Mouse (Mus musculus) stomach, postnatal 0 days (tissue): ENCODE data around the gene Sytl3. TPM values are rescaled to one million over a fixed set of nuclear protein-coding genes. Genes with fewer than 3 reads are reported as not detected.
"Not testable (repeated sequence)": the region's sequence is repeated elsewhere in the genome, so short reads cannot be mapped to it uniquely, and the experiment has no call there.

ENCODE experiments used
- ATAC-seq: fragments of 200-750 bp; cut with Nextera tagmentation; 2 replicates; pipeline ENCODE4 v1.8.0; 2017; ENCODE audit not compliant: low FRiP score, low TSS enrichment
- DNase-seq: peaks from one replicate; pipeline ENCODE4 v3.0.0-alpha.2; 2016; ENCODE audit warnings: low spot score
- H3K27ac ChIP-seq: fragments of 300-500 bp; sonication (generic); replicated peaks from 2 replicates; pipeline ENCODE4 v1.5.1; 2014; ENCODE audit warnings: mild to moderate bottlenecking, control low read depth
- H3K27me3 ChIP-seq: fragments of 300-500 bp; sonication (generic); 2 replicates; pipeline ENCODE4 v1.6.1; 2014; ENCODE audit warnings: low read length; ENCODE audit not compliant: control insufficient read depth, insufficient read depth
- H3K36me3 ChIP-seq: fragments of 300-500 bp; sonication (generic); 2 replicates; pipeline ENCODE4 v1.6.1; 2014; ENCODE audit warnings: low read length, mixed read lengths; ENCODE audit not compliant: control insufficient read depth, insufficient read depth
- H3K4me1 ChIP-seq: fragments of 300-500 bp; sonication (generic); replicated peaks from 2 replicates; pipeline ENCODE4 v1.6.1; 2014; ENCODE audit warnings: antibody characterized with exemption; ENCODE audit not compliant: control insufficient read depth, insufficient read depth
- H3K4me2 ChIP-seq: fragments of 300-500 bp; sonication (generic); replicated peaks from 2 replicates; pipeline ENCODE4 v1.6.1; 2014; ENCODE audit warnings: low read depth, mild to moderate bottlenecking, control low read depth, moderate library complexity
- H3K4me3 ChIP-seq: fragments of 300-500 bp; sonication (generic); 2 replicates; pipeline ENCODE4 v1.5.1; 2014; ENCODE audit warnings: low read depth, low read length, control low read depth
- H3K9ac ChIP-seq: fragments of 300-500 bp; sonication (generic); 2 replicates; pipeline ENCODE4 v1.6.1; 2014; ENCODE audit warnings: mild to moderate bottlenecking, low read length, control low read depth, mixed read lengths
- H3K9me3 ChIP-seq: fragments of 300-500 bp; sonication (generic); 2 replicates; pipeline ENCODE4 v1.6.1; 2016; ENCODE audit warnings: low read length; ENCODE audit not compliant: control insufficient read depth
- CTCF ChIP-seq: IDR thresholded peaks from 2 replicates; pipeline ENCODE4 v1.5.1; 2016; ENCODE audit warnings: antibody characterized with exemption, low read depth, mild to moderate bottlenecking, moderate library complexity
- EP300 ChIP-seq: optimal IDR thresholded peaks from 2 replicates; pipeline ENCODE3; 2016; ENCODE audit warnings: antibody characterized with exemption
- WGBS: fragments of 180-500 bp; shearing (Covaris S2); extraction: QIAGEN DNeasy Blood & Tissue Kit; methylation state at CpG from one replicate; pipeline ENCODE4 v1.1.7; 2014; 5-methylcytosine and 5-hydroxymethylcytosine counted together
- polyA plus RNA-seq: library from polyadenylated mRNA; unstranded; fragments of >200 nt; fragmentation: Nextera tagmentation; extraction: Ambion mirVana; gene quantifications from 2 replicates; pipeline ENCODE4 v1.2.1, GENCODE M21; 2015

Gene Sytl3
- polyA plus RNA-seq, 1 experiment from 2014 or later, result 0.99 TPM

DNA sequence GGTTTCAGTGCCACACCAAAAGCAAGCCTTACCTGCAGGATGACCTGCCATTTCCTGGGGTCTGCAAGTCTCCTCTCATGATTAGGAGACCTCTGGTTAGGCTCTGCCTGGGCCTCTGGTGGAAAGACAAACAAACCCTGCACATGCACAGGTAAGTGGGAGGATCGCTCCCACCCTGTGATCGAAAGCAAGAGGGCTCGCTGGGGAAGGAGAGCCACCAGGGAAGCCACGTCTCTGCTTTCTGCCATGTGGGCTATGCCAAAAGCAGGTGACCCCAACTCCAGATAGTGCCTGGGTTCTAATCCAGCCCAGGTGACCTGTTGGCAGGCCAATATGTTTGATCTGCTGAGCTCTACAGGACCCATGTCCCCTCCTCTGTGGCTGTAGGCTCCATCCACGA is 47.6 kb downstream of the Sytl3 start:
- not testable (repeated sequence) for H3K36me3 ChIP-seq, H3K27me3 ChIP-seq, H3K9me3 ChIP-seq, H3K4me3 ChIP-seq, H3K27ac ChIP-seq, H3K4me1 ChIP-seq, ATAC-seq, H3K4me2 ChIP-seq, H3K9ac ChIP-seq
- peak; percentile 9 for DNase-seq
- 71% methylated on average over 5 of the region's 5 CpGs for WGBS

DNA sequence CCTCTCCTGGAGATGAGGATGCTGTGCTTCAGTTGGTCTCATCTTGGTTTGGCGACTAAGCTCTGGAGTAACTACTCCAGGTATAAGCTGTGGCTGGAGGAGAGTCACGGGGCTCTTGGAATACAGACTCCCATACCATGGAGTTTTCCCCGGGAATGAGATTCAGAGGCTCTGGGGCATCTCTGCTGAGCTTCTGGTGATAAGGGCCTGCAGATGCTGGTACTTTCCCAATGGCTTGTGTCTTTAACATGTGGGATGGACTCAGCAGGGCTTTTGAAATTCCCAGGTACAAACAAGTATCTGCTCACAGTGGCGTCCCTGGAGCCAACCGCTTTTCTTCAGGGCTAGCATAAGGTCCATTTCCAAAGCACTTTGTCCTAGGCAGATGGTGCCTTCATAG is 48.5 kb downstream of the Sytl3 start:
- peak; percentile 8 for DNase-seq
- not testable (repeated sequence) for H3K27me3 ChIP-seq, H3K27ac ChIP-seq, ATAC-seq, H3K4me2 ChIP-seq, H3K9ac ChIP-seq, H3K4me3 ChIP-seq, H3K36me3 ChIP-seq, H3K4me1 ChIP-seq, H3K9me3 ChIP-seq
- WGBS, result 89% methylated on average over 5 of the region's 5 CpGs

DNA sequence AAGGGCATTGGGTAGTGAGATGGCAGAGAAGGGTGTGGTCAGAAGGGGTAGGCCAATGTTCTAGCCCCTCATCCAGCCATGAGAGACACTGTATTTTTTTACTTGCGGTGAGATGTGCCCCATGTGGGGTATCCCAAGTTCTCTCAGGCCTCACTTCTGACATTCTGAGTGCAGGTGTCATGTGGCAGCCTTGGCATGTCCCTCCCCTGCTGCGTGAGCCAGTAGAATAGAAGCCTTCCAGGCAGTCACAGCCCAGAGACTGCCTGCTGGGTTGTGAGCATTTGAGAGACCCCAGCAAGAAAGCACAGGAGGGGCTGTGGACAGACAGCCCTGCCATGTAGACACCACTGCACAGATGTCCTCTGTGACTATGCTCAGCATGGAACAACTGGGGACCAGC is 49.3 kb downstream of the Sytl3 start:
- DNase-seq, result peak; percentile 7
- ATAC-seq, H3K4me2 ChIP-seq, H3K4me1 ChIP-seq, H3K4me3 ChIP-seq, H3K9ac ChIP-seq, H3K27ac ChIP-seq, H3K36me3 ChIP-seq, H3K9me3 ChIP-seq, H3K27me3 ChIP-seq: not testable (repeated sequence)
- 87% methylated on average over 2 of the region's 2 CpGs for WGBS

DNA sequence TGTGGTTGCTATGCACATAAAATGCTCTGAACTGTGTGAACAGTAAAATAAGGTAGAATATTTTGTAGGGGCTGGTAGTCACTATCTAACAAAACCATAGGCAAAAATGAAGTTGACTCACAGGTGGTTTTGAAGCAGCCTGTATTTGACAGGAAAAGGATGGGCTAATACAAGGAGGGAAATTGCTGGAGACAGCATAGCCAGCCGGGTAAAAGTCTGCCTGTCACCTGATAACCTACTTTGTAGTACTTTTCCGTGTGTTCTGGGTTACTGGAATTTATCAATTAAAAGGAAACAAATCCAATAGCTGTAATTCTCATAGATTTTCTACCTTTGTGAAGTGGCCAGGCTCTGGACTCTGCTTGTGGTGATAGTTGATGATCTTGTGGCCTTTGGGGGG is 54.6 kb downstream of the Sytl3 start:
- H3K27ac ChIP-seq, H3K36me3 ChIP-seq, ATAC-seq, H3K27me3 ChIP-seq, H3K4me1 ChIP-seq, H3K9me3 ChIP-seq, H3K9ac ChIP-seq, H3K4me2 ChIP-seq, DNase-seq, H3K4me3 ChIP-seq: not testable (repeated sequence)
- WGBS, result 45% methylated on average over 2 of the region's 2 CpGs

DNA sequence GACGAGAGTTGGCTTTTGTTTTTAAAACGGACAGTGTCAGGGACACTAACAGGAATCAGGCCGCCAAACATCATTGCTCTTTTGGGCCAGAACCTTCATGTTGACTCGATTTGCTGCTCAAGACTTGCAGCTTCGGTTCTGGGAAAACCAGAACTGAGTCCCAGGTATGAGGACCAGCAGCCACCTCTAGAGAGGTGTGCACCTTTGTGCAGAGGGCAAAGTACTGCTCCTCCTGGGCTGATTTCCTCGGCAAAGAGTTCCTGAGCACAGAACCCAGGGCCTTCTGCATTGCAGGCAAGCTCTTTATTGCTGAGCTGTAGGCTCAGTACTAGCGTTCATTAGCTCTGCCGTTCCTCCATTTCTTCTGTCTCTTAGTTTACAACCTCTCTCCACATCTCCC is 55.1 kb downstream of the Sytl3 start:
- not testable (repeated sequence) for H3K4me1 ChIP-seq, H3K36me3 ChIP-seq, H3K4me3 ChIP-seq, H3K9ac ChIP-seq, ATAC-seq, H3K27ac ChIP-seq, H3K27me3 ChIP-seq, H3K9me3 ChIP-seq, H3K4me2 ChIP-seq
- WGBS, result 76% methylated on average over 7 of the region's 8 CpGs
- peak; percentile 11 for DNase-seq

DNA sequence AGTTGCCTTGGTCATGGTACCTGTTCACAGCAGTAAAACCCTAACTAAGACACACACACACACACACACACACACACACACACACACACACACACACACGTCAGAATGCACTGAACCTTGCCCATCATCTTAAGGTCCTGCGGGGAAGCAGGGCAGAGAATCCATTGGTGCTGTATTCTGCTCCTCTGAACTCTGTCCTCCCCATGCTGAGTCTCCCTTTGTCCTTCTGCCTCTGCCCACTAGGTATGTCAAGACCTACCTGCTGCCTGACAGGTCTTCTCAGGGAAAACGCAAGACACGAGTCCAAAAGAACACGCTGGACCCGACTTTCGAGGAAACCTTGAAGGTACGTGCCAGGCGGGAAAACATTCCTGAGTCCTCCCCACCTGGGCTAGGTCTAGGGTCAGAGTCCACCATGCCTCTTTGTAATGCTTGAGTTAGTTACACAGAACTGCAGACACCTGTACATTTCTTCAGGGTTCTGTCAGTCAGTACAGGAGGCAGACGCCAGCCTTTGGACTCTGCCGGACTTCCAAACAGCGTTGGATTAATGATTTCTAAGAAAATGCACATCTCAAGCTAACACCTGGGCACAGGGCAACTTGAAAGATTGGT is 69.2 kb downstream of the Sytl3 start:
- Histone ChIP-seq H3K4me3 (no peak overlapping the region), H3K27me3 (no peaks in the 10 kb centered on the region), H3K9ac (no peak overlapping the region), H3K4me1 (no peaks in the 10 kb centered on the region), H3K4me2 (no peak overlapping the region), H3K27ac (0 out of 2 replicates have a peak overlapping the region, but pooled peaks have one; percentile 36), H3K36me3 (no peaks in the 10 kb centered on the region), H3K9me3 (no peaks in the 10 kb centered on the region)
- peak; percentile 79 for ATAC-seq
- TF ChIP-seq CTCF, result no peak
- no peak for TF ChIP-seq EP300
- DNase-seq, result peak; percentile 73
- WGBS, result 72% methylated on average over 12 of the region's 12 CpGs
